Mouse (Mus musculus) heart, postnatal 0 days (tissue): ENCODE results near the gene Spry2.

Source experiments
- CTCF ChIP-seq: IDR thresholded peaks from 2 replicates; pipeline ENCODE4 v1.5.1; 2016; ENCODE audit warnings: antibody characterized with exemption, control low read depth, low read depth
- EP300 ChIP-seq: IDR thresholded peaks from 2 replicates; pipeline ENCODE4 v1.6.1; 2016; ENCODE audit warnings: antibody characterized with exemption, low read depth

GRCm38 (mm10) chr14:105905935-105906334 is 9.3 kb upstream of the Spry2 start:
- TF ChIP-seq CTCF (no peak), EP300 (no peak)
